Mouse (Mus musculus) lung, postnatal 25 days (tissue): ENCODE measurements around the gene Adgrf5.
"Not testable (repeated sequence)": the region's sequence is repeated elsewhere in the genome, so short reads cannot be mapped to it uniquely, and the experiment has no call there.

Source experiments
- DNase-seq: peaks from one replicate; pipeline ENCODE4 v3.0.0; 2022; ENCODE audit warnings: low spot score

Gene Adgrf5

GRCm38 (mm10) chr17:43359826-43360619 is at the start of gene Adgrf5:
TSS of gene Adgrf5 (plus strand) at chr17:43360451.
- DNase-seq: peak; percentile 59

GRCm38 (mm10) chr17:43325986-43326671 is 34.1 kb upstream of the Adgrf5 start:
- no peak for DNase-seq

GRCm38 (mm10) chr17:43326726-43327700 is 33.2 kb upstream of the Adgrf5 start:
- DNase-seq: peak; percentile 86

- DNase-seq: no peak
These were observed 32.4 kb upstream of the Adgrf5 start for GRCm38 (mm10) chr17:43327810-43328209.

- no peak for DNase-seq
These were observed 31.0 kb upstream of the Adgrf5 start for GRCm38 (mm10) chr17:43329216-43329615.

- DNase-seq: no peak
These were observed 30.5 kb upstream of the Adgrf5 start for GRCm38 (mm10) chr17:43329761-43330183.

GRCm38 (mm10) chr17:43332686-43333085 is 27.6 kb upstream of the Adgrf5 start:
- DNase-seq: peak; percentile 55

- no peak for DNase-seq
These were observed 26.2 kb upstream of the Adgrf5 start for GRCm38 (mm10) chr17:43334074-43334473.

- DNase-seq: no peak
These were observed 22.6 kb upstream of the Adgrf5 start for GRCm38 (mm10) chr17:43337643-43338042.

- peak; percentile 54 for DNase-seq
These were observed 22.0 kb upstream of the Adgrf5 start for GRCm38 (mm10) chr17:43338279-43338678.

- not testable (repeated sequence) for DNase-seq
These were observed 13.8 kb upstream of the Adgrf5 start for GRCm38 (mm10) chr17:43346499-43346898.

GRCm38 (mm10) chr17:43357902-43358539 is 2.2 kb upstream of the Adgrf5 start:
- no peak for DNase-seq

GRCm38 (mm10) chr17:43361021-43361420 is 770 bp downstream of the Adgrf5 start:
- DNase-seq: no peak

GRCm38 (mm10) chr17:43362362-43362761 is 2.1 kb downstream of the Adgrf5 start:
- DNase-seq: no peak

GRCm38 (mm10) chr17:43362881-43363280 is 2.6 kb downstream of the Adgrf5 start:
- no peak for DNase-seq

- DNase-seq: no peak
These were observed 3.7 kb downstream of the Adgrf5 start for GRCm38 (mm10) chr17:43363921-43364320.

GRCm38 (mm10) chr17:43365297-43365696 is 5.0 kb downstream of the Adgrf5 start:
- DNase-seq: peak; percentile 47

GRCm38 (mm10) chr17:43366486-43366885 is 6.2 kb downstream of the Adgrf5 start:
- DNase-seq: peak; percentile 68

GRCm38 (mm10) chr17:43368171-43368576 is 7.9 kb downstream of the Adgrf5 start:
- no peak for DNase-seq

- no peak for DNase-seq
These were observed 12.4 kb downstream of the Adgrf5 start for GRCm38 (mm10) chr17:43372604-43373003.

GRCm38 (mm10) chr17:43374020-43374419 is 13.8 kb downstream of the Adgrf5 start:
- no peak for DNase-seq

GRCm38 (mm10) chr17:43376527-43376926 is 16.3 kb downstream of the Adgrf5 start:
- no peak for DNase-seq
